In the genomic region with DNA sequence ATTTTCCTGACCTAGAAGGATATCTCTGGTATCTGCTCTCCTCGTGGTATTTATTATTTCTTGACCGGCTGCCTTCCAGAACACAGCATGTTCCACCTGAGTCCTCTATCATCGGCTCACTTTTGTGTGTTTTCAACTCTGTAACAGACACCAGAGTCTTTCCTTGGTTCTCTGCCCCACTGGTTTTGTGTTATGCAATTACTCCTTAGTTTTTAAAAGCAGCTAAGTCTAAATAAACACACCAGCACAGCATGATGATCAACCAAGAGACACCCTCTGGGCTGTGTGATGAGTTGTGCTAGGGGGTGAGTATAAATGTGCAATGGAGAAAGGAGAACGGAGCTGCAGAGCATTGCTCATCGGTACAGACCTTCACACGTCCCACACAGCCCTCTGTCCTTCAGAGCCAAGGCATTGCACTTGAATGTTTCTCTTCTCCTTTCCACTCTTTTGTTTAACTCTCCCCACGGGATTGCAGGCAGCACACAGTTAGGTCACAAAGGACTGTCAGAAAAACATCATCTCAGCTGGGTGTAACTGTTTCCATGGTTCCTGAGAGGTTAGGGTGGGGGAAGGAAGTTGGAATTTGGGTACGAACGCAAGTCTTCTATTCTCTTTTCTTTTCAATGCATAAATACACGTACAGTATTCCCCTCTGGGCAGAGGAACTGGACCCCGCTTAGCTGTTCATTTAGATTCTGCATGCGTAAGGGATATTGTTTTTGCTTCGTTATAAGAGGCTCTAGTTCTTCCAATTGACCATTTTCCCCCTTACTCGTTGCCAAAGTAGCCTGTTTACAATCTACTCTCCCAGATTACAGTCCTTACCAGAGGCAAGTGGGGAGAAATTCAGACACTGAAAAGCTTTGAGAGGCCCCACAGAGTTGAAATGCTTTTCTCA, we compare ENCODE assay signal across 14 mouse cellular contexts. TPM values are rescaled to one million over a fixed set of nuclear protein-coding genes. Genes with fewer than 3 reads are reported as not detected.
DNase-seq lines count a peak whose midpoint lies in the region; ATAC-seq lines count a peak whose summit lies in the region.
"Had no signal": no experiment of that assay in that cellular context is flagged by ENCODE, and none has a peak within 500 bp of the region (broad histone marks: within the 10 kb centered on the region; RNA-seq: fewer than 3 reads in every experiment).

No protein-coding gene starts in this region.

- no peak overlapping the region for H3K4me3 ChIP-seq in hindbrain, embryonic 13.5 days
- no peak overlapping the region for H3K4me3 ChIP-seq in midbrain, embryonic 15.5 days
- H3K4me3 ChIP-seq: heart, embryonic 15.5 days; layer of hippocampus, adult 2 months had no signal

- intact Hi-C loops in left cerebral cortex, postnatal 36 days (cut with DNase I) = no loop called here

- H3K27me3 ChIP-seq in hindbrain, embryonic 13.5 days = peaks cover 3% of the 10 kb centered on the region; the same call in 1 of the 2 replicates
- no peaks in the 10 kb centered on the region; the same call in 1 of the 2 replicates for H3K27me3 ChIP-seq in midbrain, embryonic 15.5 days (replicated peaks)
- H3K27me3 ChIP-seq: heart, embryonic 15.5 days had no signal

- no peak overlapping the region for H3K9ac ChIP-seq in hindbrain, embryonic 13.5 days
- no peak overlapping the region for H3K9ac ChIP-seq in midbrain, embryonic 15.5 days
- H3K9ac ChIP-seq: heart, embryonic 15.5 days had no signal

- peaks cover 23% of the 10 kb centered on the region for H3K4me1 ChIP-seq in hindbrain, embryonic 13.5 days (replicated peaks)
- peaks cover 13% of the 10 kb centered on the region for H3K4me1 ChIP-seq in midbrain, embryonic 15.5 days
- H3K4me1 ChIP-seq: heart, embryonic 15.5 days had no signal

- 28% methylated on average over 14 of the region's 14 CpGs for WGBS in hindbrain, embryonic 13.5 days
- WGBS in midbrain, embryonic 15.5 days = 33% methylated on average over 14 of the region's 14 CpGs

- DNase-seq in left cerebral cortex, adult 18-20 months (ENCODE audit: low spot score in 2 of 2) = peak; percentile 8 to 16
- no peak for DNase-seq in left cerebral cortex, postnatal 36 days (ENCODE audit: low spot score in 2 of 2)
- peak; percentile 75 for DNase-seq in brain, adult 2 months (ENCODE audit: low read depth, low spot score)
- DNase-seq in gastrocnemius, adult 8-10 months (ENCODE audit: low spot score in 2 of 2) = no peak
- no peak for DNase-seq in layer of hippocampus, postnatal 10 days (ENCODE audit: low spot score in 2 of 2)
- DNase-seq in thymus, postnatal 0 days (ENCODE audit: low spot score) = no peak
- DNase-seq: cerebellum, postnatal 14 days; gastrocnemius, postnatal 10 days; liver had no signal

- H3K9me3 ChIP-seq in hindbrain, embryonic 13.5 days = no peaks in the 10 kb centered on the region
- H3K9me3 ChIP-seq in midbrain, embryonic 15.5 days = no peaks in the 10 kb centered on the region
- H3K9me3 ChIP-seq: heart, embryonic 15.5 days had no signal

- peak overlapping the region; percentile 26; the same call in 1 of the 2 replicates for H3K4me2 ChIP-seq in hindbrain, embryonic 13.5 days
- H3K4me2 ChIP-seq in midbrain, embryonic 15.5 days = peak overlapping the region; percentile 21; the same call in 1 of the 2 replicates
- H3K4me2 ChIP-seq: heart, embryonic 15.5 days had no signal

- peak; percentile 36; the same call in 1 of the 2 replicates for ATAC-seq in hindbrain, embryonic 13.5 days (ENCODE audit: low FRiP score)
- ATAC-seq in midbrain, embryonic 15.5 days (replicated peaks) = no peak
- ATAC-seq: intestine, postnatal 0 days had no signal

- peaks cover 2% of the 10 kb centered on the region; the same call in 1 of the 2 replicates for H3K36me3 ChIP-seq in hindbrain, embryonic 13.5 days
- H3K36me3 ChIP-seq in midbrain, embryonic 15.5 days (replicated peaks) = no peaks in the 10 kb centered on the region
- H3K36me3 ChIP-seq: heart, embryonic 15.5 days had no signal

- peak overlapping the region; percentile 60 for H3K27ac ChIP-seq in hindbrain, embryonic 13.5 days
- peak overlapping the region; percentile 23; the same call in 1 of the 2 replicates for H3K27ac ChIP-seq in midbrain, embryonic 15.5 days
- H3K27ac ChIP-seq: heart, embryonic 15.5 days; layer of hippocampus, adult 2 months had no signal

RNA-seq across cellular contexts. Expression of a gene that starts 22.0 kb away (rescaled TPM):
- total RNA-seq in left cerebral cortex, adult 18-20 months (2021) = 10 to 100 TPM in 1 of 2 experiments, 1 to 10 TPM in 1; 9.7 to 12.7 TPM
- total RNA-seq in left cerebral cortex, postnatal 36 days (2021) = 1 to 10 TPM; 7.7 to 9.6 TPM
- 17.4 and 18.1 TPM in 2 replicates for polyA plus RNA-seq in hindbrain, embryonic 13.5 days (2015; fragmentation: Nextera tagmentation; extraction: Ambion mirVana)
- 20.3 and 20.4 TPM in 2 replicates for polyA plus RNA-seq in midbrain, embryonic 15.5 days (2015; fragmentation: Nextera tagmentation; extraction: Ambion mirVana)
- total RNA-seq in gastrocnemius, adult 8-10 months (2022) = 1 to 10 TPM in 1 of 4 experiments, under 1 TPM in 3; 0.22 to 1.2 (median 0.69) TPM
- total RNA-seq in layer of hippocampus, postnatal 10 days (2021) = 1 to 10 TPM; 6.9 to 8.5 TPM
- 122 and 138 TPM in 2 replicates for polyA plus RNA-seq in thymus, postnatal 0 days (2015; fragmentation: Nextera tagmentation; extraction: Ambion mirVana)

Comparison
In these comparisons a context has a peak if more than half of its experiments do, and no peak if none do; other contexts are left out.
1. DNase-seq: peak in left cerebral cortex, adult 18-20 months (2 of 2) and brain, adult 2 months (single experiment); none in left cerebral cortex, postnatal 36 days (0 of 2), gastrocnemius, adult 8-10 months (0 of 2), layer of hippocampus, postnatal 10 days (0 of 2) and thymus, postnatal 0 days (single experiment).